Mouse (Mus musculus): ENCODE results near the gene Nfkbiz. TPM values are rescaled to one million over a fixed set of nuclear protein-coding genes. Genes with fewer than 3 reads are reported as not detected.

The Nfkbiz gene
- total and polyA plus RNA-seq, 2 experiments = 3.7 to 4.1 TPM

GRCm38 (mm10) chr16:55831451-55831850 lies 7.2 kb downstream of the Nfkbiz start:
- H3K9ac ChIP-seq (ENCODE audit: low read depth, low read length) = no peak overlapping the region
- no peaks in the 10 kb centered on the region for H3K36me3 ChIP-seq (ENCODE audit: control insufficient read depth, insufficient read depth, low read length)
- H3K27me3 ChIP-seq (ENCODE audit: control insufficient read depth, insufficient read depth, low read length) = no peaks in the 10 kb centered on the region
- WGBS = 21% methylated on average over 1 of the region's 1 CpGs
- DNase-seq (ENCODE audit: extremely low read depth, low read depth, low spot score) = peak; percentile 78
- TF ChIP-seq POLR2A (IDR thresholded peaks at IDR 0.05; ENCODE audit: extremely low read depth, insufficient read depth, low read length) (no peak), CTCF (IDR thresholded peaks at IDR 0.05; ENCODE audit: low read depth, low read length) (no peak)
- peaks cover 2% of the 10 kb centered on the region; the same call in 1 of the 2 replicates for H3K79me2 ChIP-seq (ENCODE audit: control insufficient read depth, insufficient read depth, low read length)
- peaks cover 13% of the 10 kb centered on the region for H3K4me1 ChIP-seq (ENCODE audit: control insufficient read depth, insufficient read depth, low read length)
- H3K27ac ChIP-seq (replicated peaks; ENCODE audit: insufficient read depth, low read depth, low read length) = peak overlapping the region; percentile 27
- no peak overlapping the region for H3K4me3 ChIP-seq (ENCODE audit: insufficient read depth, low read depth, low read length)

GRCm38 (mm10) chr16:55823398-55824155 lies 15.1 kb downstream of the Nfkbiz start:
- Histone ChIP-seq H3K27ac (replicated peaks; ENCODE audit: insufficient read depth, low read depth, low read length) (peak overlapping the region; percentile 78), H3K36me3 (ENCODE audit: control insufficient read depth, insufficient read depth, low read length) (peaks cover 3% of the 10 kb centered on the region; the same call in 1 of the 2 replicates), H3K79me2 (ENCODE audit: control insufficient read depth, insufficient read depth, low read length) (peaks cover 14% of the 10 kb centered on the region), H3K4me3 (ENCODE audit: insufficient read depth, low read depth, low read length) (no peak overlapping the region), H3K4me1 (ENCODE audit: control insufficient read depth, insufficient read depth, low read length) (peaks cover 16% of the 10 kb centered on the region), H3K9ac (ENCODE audit: low read depth, low read length) (peak overlapping the region; percentile 51; the same call in 1 of the 2 replicates), H3K27me3 (ENCODE audit: control insufficient read depth, insufficient read depth, low read length) (no peaks in the 10 kb centered on the region)
- no peak for TF ChIP-seq POLR2A (IDR thresholded peaks at IDR 0.05; ENCODE audit: extremely low read depth, insufficient read depth, low read length)
- TF ChIP-seq CTCF (IDR thresholded peaks at IDR 0.05; ENCODE audit: low read depth, low read length) = peak; percentile 37; the same call in 1 of the 2 replicates
- DNase-seq (ENCODE audit: extremely low read depth, low read depth, low spot score) = peak; percentile 75
- WGBS = 35% methylated on average over 11 of the region's 11 CpGs

GRCm38 (mm10) chr16:55822741-55823397 lies 15.8 kb downstream of the Nfkbiz start:
- Histone ChIP-seq H3K4me3 (ENCODE audit: insufficient read depth, low read depth, low read length) (peak overlapping the region; percentile 99; the same call in 1 of the 2 replicates), H3K9ac (ENCODE audit: low read depth, low read length) (peak overlapping the region; percentile 51; the same call in 1 of the 2 replicates)
- 22% methylated on average over 18 of the region's 18 CpGs for WGBS

GRCm38 (mm10) chr16:55821997-55822740 lies 16.5 kb downstream of the Nfkbiz start:
- peak overlapping the region; percentile 99 for H3K4me3 ChIP-seq (ENCODE audit: insufficient read depth, low read depth, low read length)
- peak overlapping the region; percentile 100 for H3K9ac ChIP-seq (ENCODE audit: low read depth, low read length)
- peaks cover 22% of the 10 kb centered on the region for H3K4me1 ChIP-seq (ENCODE audit: control insufficient read depth, insufficient read depth, low read length)
- H3K27ac ChIP-seq (replicated peaks; ENCODE audit: insufficient read depth, low read depth, low read length) = peak overlapping the region; percentile 99
- H3K79me2 ChIP-seq (ENCODE audit: control insufficient read depth, insufficient read depth, low read length) = peaks cover 19% of the 10 kb centered on the region
- WGBS = under 1% methylated on average over 67 of the region's 67 CpGs
- peaks cover 13% of the 10 kb centered on the region for H3K36me3 ChIP-seq (ENCODE audit: control insufficient read depth, insufficient read depth, low read length)
- no peaks in the 10 kb centered on the region for H3K27me3 ChIP-seq (ENCODE audit: control insufficient read depth, insufficient read depth, low read length)
- peak; percentile 93 for DNase-seq (ENCODE audit: extremely low read depth, low read depth, low spot score)
- peak; percentile 99 for TF ChIP-seq POLR2A (IDR thresholded peaks at IDR 0.05; ENCODE audit: extremely low read depth, insufficient read depth, low read length)
- no peak for TF ChIP-seq CTCF (IDR thresholded peaks at IDR 0.05; ENCODE audit: low read depth, low read length)

More at GRCm38 (mm10) chr16:55822741-55823397, 15.8 kb downstream of the Nfkbiz start:
- no peak for TF ChIP-seq POLR2A (IDR thresholded peaks at IDR 0.05; ENCODE audit: extremely low read depth, insufficient read depth, low read length)
- no peak for TF ChIP-seq CTCF (IDR thresholded peaks at IDR 0.05; ENCODE audit: low read depth, low read length)
- H3K27ac ChIP-seq (replicated peaks; ENCODE audit: insufficient read depth, low read depth, low read length) = peak overlapping the region; percentile 51
- H3K27me3 ChIP-seq (ENCODE audit: control insufficient read depth, insufficient read depth, low read length) = no peaks in the 10 kb centered on the region
- H3K36me3 ChIP-seq (ENCODE audit: control insufficient read depth, insufficient read depth, low read length) = peaks cover 10% of the 10 kb centered on the region
- peak; percentile 39 for DNase-seq (ENCODE audit: extremely low read depth, low read depth, low spot score)
- peaks cover 18% of the 10 kb centered on the region for H3K4me1 ChIP-seq (ENCODE audit: control insufficient read depth, insufficient read depth, low read length)
- H3K79me2 ChIP-seq (ENCODE audit: control insufficient read depth, insufficient read depth, low read length) = peaks cover 16% of the 10 kb centered on the region

- WGBS = under 1% methylated on average over 34 of the region's 40 CpGs
- Histone ChIP-seq H3K27ac (replicated peaks; ENCODE audit: insufficient read depth, low read depth, low read length) (peak overlapping the region; percentile 96), H3K79me2 (ENCODE audit: control insufficient read depth, insufficient read depth, low read length) (peaks cover 19% of the 10 kb centered on the region)
Measured at GRCm38 (mm10) chr16:55821571-55821981, 17.1 kb downstream of the Nfkbiz start.

More at GRCm38 (mm10) chr16:55821571-55821981, 17.1 kb downstream of the Nfkbiz start:
- peak overlapping the region; percentile 99 for H3K4me3 ChIP-seq (ENCODE audit: insufficient read depth, low read depth, low read length)
- peak overlapping the region; percentile 100 for H3K9ac ChIP-seq (ENCODE audit: low read depth, low read length)
- TF ChIP-seq POLR2A (IDR thresholded peaks at IDR 0.05; ENCODE audit: extremely low read depth, insufficient read depth, low read length) = no peak
- TF ChIP-seq CTCF (IDR thresholded peaks at IDR 0.05; ENCODE audit: low read depth, low read length) = no peak
- no peaks in the 10 kb centered on the region for H3K27me3 ChIP-seq (ENCODE audit: control insufficient read depth, insufficient read depth, low read length)
- H3K4me1 ChIP-seq (ENCODE audit: control insufficient read depth, insufficient read depth, low read length) = peaks cover 25% of the 10 kb centered on the region
- peaks cover 16% of the 10 kb centered on the region for H3K36me3 ChIP-seq (ENCODE audit: control insufficient read depth, insufficient read depth, low read length)
- DNase-seq (ENCODE audit: extremely low read depth, low read depth, low spot score) = no peak

Measured in liver, adult 2 months (tissue).